Mouse (Mus musculus) adrenal gland, adult 18-20 months (tissue): ENCODE results near the gene Max. TPM values are rescaled to one million over a fixed set of nuclear protein-coding genes. Genes with fewer than 3 reads are reported as not detected.

Experiments
- DNase-seq, 2 experiments: peaks; one replicate each; pipeline ENCODE4 v3.0.0; 2021 to 2022; ENCODE audit warnings: low spot score in 2 of 2
- total RNA-seq, 2 experiments: library from RNA; stranded (reverse); gene quantifications; 1 replicate in 1 of 2; 2 replicates in 1 of 2; pipeline ENCODE4 v1.2.3; 2021

The Max gene
- total RNA-seq, 2 experiments from 2014 or later = 70.1 to 70.8 TPM

DNA sequence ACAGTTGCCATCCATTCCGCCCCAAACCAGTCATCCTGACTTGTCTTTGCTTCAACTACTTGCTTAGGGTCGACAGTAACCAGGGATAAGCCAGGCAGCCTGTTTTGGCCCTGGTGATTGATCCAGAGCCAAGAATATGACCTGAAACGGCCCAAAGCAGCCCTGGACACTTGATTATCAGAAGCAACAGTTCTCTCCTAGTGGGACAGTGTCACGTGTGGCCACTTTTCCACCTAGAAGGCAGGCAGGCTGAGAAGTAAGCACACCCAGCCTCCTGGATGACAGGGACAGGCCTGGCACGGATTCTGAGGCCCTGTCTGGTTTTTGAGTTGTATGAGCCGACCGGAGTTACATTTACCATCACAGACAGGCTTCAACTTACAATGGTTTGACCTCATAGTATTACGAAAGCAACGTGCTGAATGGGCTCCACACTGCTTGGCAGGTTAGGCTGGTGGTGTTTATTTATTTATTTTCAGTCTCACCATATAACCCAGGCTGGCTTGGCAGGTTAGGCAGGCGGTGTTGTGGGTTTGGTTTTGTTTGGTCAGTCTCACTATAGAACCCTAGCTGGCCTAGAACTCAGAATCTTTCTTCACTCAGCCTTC is 35.6 kb downstream of the Max start:
- DNase-seq = no peak

DNA sequence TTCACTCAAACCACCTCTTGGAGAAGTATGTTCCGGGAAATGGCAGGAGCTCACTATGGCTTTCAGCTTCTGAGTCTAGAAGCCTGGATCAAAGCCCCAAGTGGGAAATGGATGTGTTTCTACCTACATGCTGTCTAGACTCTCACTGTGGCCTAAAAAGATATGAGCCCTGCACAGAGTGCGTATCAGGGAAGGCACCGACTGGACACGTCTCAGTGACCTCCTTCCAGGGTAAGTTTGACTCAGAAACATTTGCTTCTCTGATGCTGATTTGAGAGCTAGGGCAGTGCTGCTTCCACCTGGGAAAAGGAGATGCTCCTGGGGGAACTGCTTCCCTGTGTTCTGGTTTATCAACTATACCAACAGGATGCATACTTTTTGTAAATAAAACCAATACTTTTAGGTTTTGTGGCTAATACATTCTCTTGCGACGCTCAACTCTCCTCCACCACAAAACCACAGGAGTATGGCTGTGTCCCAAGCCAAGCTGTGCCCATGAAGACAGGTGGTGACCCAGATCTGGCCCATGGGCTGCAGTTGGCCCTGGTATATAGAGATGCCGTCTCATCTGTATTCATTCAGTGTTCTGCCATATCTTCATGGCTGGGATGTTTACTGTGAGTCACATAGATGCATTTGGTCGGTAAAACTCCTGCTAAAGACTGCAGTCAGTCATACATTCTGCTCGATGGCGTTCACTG is 36.9 kb downstream of the Max start:
- no peak for DNase-seq

DNA sequence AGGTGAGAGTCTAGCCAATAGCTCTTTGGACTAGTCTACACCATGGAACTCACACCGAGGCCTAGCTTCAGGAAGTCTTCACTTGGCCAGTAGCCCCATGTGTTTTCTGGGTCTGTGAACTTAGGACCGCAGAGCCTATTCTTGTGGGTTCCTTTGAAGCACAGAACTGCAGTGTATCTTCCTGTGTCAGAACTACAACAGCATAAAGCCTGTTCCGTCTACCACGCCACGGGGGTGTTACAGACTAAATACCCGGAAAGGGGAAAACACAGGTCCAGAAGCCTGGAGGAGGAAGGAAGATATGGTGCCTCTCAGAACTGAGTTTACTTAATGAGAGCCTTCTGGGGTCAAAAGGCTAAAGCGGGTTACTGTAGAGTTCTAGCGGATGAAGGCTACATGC is 38.9 kb downstream of the Max start:
- DNase-seq = no peak

GRCm38 (mm10) chr12:76920990-76921389 is 41.0 kb downstream of the Max start:
- no peak for DNase-seq

GRCm38 (mm10) chr12:76920398-76920797 is 41.6 kb downstream of the Max start:
- no peak for DNase-seq

DNA sequence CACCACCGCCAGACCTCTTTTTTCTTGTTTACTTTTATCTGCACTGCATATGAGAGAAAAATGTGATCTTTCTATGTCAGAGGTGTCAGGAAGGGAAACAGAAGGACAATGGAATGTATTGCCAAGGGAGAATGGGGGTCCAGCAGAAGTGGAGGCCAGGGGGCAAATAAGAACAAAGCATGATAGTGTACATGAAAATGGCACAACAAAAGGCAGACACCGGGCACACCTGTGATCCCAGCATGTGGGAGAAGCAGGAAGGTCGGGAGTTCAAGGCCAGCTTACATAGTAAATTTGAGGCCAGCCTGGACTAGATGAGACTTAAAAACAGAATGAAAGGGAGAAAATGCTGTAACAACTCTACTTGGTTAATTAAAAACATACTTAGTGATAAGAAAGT is 43.1 kb downstream of the Max start:
- DNase-seq = no peak

GRCm38 (mm10) chr12:76918113-76918512 is 43.9 kb downstream of the Max start:
- DNase-seq = peak in 1 of 2 experiments; percentile 16

- no peak for DNase-seq
These were observed 45.8 kb downstream of the Max start for GRCm38 (mm10) chr12:76916163-76916562.

DNA sequence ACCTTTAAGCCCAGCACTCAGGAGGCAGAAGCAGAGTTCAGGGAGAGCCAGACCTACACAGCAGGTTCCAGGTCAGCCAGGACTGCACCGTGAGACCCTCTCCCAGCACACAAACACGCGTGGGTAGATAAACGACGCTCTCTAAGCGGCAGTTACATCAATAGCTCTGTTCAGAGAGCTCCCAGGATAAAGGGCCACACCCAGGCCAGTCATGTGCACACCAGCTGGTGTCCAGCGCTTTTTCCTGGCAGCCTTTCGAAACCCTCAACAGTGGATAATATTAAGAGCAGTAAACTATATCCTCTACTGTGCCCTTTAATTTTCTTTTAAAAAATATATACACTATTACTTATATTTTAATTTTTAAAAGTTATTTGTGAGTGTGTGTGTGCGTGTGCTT is 49.8 kb downstream of the Max start:
- no peak for DNase-seq

- no peak for DNase-seq
These were observed 50.8 kb downstream of the Max start for GRCm38 (mm10) chr12:76911171-76911726.

GRCm38 (mm10) chr12:76910258-76910940 is 51.6 kb downstream of the Max start:
- no peak for DNase-seq

GRCm38 (mm10) chr12:76909218-76909617 is 52.8 kb downstream of the Max start:
- DNase-seq = no peak

- no peak for DNase-seq
These were observed 55.7 kb downstream of the Max start for GRCm38 (mm10) chr12:76906278-76906677.

GRCm38 (mm10) chr12:76901508-76902294 is 60.3 kb downstream of the Max start:
- no peak for DNase-seq

DNA sequence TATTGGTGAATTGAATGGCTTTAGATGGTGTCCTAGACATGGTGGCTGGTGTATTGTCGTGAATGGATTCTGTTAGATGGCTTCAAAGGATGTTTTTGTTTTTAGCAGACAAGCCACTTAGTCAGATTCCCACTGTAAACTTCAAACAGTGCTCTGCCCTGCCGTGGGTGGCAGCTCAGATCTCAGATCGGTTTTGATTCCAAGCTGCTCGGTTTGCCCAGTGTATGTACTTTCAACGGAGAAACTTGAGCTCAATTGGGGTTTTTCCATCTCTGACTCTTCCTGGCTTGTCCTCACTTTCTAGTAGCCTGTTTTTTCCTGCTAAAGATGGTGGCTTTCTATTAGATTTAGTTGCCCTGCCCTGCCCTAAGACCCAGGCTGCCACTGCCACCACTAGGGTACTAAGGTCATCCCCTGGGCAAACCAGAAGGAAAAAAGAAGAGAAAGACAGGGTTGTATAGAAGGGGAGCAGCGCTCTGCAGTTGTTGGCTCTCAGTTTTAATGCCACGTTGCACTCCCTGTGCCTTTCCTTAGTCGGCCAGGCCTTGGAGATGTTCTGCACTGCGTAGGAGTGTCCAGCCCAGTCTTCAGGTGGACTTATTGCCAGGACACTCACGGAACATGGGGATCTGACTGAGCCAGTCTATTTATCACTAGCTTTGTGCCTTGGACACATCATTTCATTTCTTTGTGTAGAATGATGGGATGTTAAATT is 62.6 kb downstream of the Max start:
- DNase-seq = no peak

DNA sequence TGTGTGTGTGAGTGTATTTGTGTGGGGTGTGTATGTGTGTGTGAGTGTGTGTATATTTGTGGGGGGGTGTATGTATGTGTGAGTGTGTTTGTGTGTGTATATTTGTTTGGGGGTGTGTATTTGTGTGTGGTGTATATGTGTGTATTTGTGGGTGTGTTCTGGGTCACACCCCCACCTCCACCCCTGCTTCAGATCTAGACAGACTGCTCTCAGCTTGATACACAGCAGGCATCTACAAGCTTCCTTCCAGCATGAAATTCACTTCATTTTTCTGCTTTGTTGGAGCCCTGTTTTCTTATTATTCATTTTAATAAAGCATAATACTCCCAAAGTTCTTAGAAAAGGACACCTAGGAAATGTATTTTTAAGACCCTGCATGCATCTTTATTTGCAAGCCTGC is 63.9 kb downstream of the Max start:
- no peak for DNase-seq

DNA sequence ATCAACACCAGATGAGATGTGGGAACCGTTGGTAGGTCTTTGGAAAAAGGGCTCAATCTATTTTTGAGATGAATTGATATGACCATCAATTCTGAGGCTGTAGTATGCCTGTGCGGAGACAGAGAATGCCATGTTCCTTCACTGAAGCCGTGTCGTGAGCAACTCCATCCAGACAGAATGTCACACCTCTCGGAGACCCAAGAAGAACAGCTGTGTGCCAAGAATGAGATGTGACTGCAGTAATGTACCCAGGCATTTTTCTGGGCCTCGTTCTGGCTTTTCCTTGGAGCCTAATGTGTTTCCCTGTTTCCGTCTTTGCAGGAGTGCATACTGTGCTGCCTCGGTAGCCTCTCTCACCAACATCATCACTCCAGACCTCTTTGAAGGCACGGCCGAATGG is 65.0 kb downstream of the Max start:
- no peak for DNase-seq

DNA sequence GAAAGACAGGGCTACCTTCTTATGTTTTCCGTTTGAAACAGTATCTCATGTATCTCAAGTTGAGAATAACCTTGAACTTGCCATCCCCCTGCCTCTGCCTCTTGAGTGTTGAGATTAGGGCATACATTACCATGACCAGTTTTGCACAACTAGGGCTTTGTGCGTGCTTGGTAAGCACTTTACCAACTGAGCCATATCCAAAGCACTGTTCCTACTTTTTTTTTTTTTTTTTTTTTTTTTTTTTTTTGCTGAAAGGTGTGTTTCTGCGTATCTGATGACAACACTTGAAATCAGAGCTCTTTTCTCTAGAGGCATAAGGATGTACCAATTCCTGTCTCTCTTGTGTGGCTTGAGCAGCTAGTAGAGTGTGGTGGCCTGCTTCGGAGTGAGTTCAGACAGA is 65.4 kb downstream of the Max start:
- DNase-seq = no peak

GRCm38 (mm10) chr12:76895777-76896176 is 66.2 kb downstream of the Max start:
- DNase-seq = no peak

DNA sequence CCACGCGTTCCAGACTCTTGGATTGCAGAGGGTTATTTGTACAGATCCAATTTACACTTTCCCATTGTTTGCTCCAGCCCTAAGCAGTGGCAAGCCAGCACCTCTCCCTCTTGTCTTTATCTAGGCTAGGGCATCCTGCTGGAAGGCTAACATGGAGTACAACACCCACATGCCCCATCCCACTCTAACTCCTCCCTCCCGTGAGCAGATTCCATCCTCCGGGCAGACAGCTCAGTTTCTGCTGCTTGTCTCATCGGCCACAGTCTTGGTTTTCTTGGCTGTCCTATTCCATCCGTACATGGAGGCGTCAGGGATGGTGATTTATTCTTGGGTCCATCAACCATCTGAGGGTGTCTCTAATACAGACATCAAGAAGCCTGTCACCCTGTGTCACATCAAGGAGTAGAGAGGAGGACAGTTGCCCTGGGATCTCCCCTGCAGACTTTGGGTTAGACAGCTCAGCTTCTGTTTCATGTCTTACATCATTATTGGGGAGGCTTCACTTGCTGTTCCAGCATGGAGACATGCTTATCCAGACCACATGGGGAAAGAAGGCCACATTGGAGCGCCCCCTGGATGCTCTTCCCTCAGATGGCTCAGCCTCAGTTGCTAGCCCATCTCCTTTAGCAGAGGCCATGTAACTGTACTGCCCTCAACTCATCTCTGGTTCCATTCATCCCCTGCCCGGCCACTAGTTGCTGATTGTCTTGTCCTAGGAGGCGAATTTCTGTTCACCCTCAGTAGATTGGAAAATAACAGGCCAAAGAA is 67.0 kb downstream of the Max start:
- no peak for DNase-seq
